Mouse (Mus musculus) midbrain, embryonic 11.5 days (tissue): ENCODE data around the gene Usp15. TPM values are rescaled to one million over a fixed set of nuclear protein-coding genes. Genes with fewer than 3 reads are reported as not detected.

Experiments used
- ATAC-seq: fragments of 200-750 bp; cut with Nextera tagmentation; 2 replicates; pipeline ENCODE4 v1.8.0; 2017; ENCODE audit warnings: moderate TSS enrichment, moderate library complexity; ENCODE audit not compliant: low FRiP score
- DNase-seq: peaks from one replicate; pipeline ENCODE4 v3.0.0; 2015; ENCODE audit warnings: low spot score; ENCODE audit errors: missing footprints
- H3K27ac ChIP-seq: fragments of 300-500 bp; sonication (generic); 2 replicates; pipeline ENCODE4 v1.5.1; 2014; ENCODE audit warnings: low read depth, low read length
- H3K27me3 ChIP-seq: fragments of 300-500 bp; sonication (generic); 2 replicates; pipeline ENCODE4 v1.6.1; 2014; ENCODE audit warnings: mild to moderate bottlenecking, low read length, moderate library complexity, mixed read lengths; ENCODE audit not compliant: control insufficient read depth, insufficient read depth
- H3K36me3 ChIP-seq: fragments of 300-500 bp; sonication (generic); 2 replicates; pipeline ENCODE4 v1.6.1; 2014; ENCODE audit warnings: mild to moderate bottlenecking, low read length, moderate library complexity, mixed read lengths; ENCODE audit not compliant: control insufficient read depth, insufficient read depth
- H3K4me1 ChIP-seq: fragments of 300-500 bp; sonication (generic); 2 replicates; pipeline ENCODE4 v1.6.1; 2014; ENCODE audit warnings: low read length; ENCODE audit not compliant: control insufficient read depth, insufficient read depth
- H3K4me2 ChIP-seq: fragments of 300-500 bp; sonication (generic); 2 replicates; pipeline ENCODE4 v1.6.1; 2014; ENCODE audit warnings: mild to moderate bottlenecking, moderate library complexity
- H3K4me3 ChIP-seq: fragments of 300-500 bp; sonication (generic); 2 replicates; pipeline ENCODE4 v1.5.1; 2014; ENCODE audit warnings: low read depth, low read length
- H3K9ac ChIP-seq: fragments of 300-500 bp; sonication (generic); 2 replicates; pipeline ENCODE4 v1.6.1; 2014; ENCODE audit warnings: low read length
- H3K9me3 ChIP-seq: fragments of 300-500 bp; sonication (generic); 2 replicates; pipeline ENCODE4 v1.6.1; 2016; ENCODE audit warnings: low read length; ENCODE audit not compliant: control insufficient read depth
- WGBS: fragments of 180-500 bp; shearing (Covaris S2); extraction: QIAGEN DNeasy Blood & Tissue Kit; methylation state at CpG from one replicate; pipeline ENCODE4 v1.1.7; 2014; 5-methylcytosine and 5-hydroxymethylcytosine counted together
- polyA plus RNA-seq: library from polyadenylated mRNA; unstranded; fragments of >200 nt; fragmentation: Nextera tagmentation; extraction: Ambion mirVana; gene quantifications from 2 replicates; pipeline ENCODE4 v1.2.1, GENCODE M21; 2014

Usp15 gene
- polyA plus RNA-seq, 1 experiment from 2014 or later = 73.4 TPM

DNA sequence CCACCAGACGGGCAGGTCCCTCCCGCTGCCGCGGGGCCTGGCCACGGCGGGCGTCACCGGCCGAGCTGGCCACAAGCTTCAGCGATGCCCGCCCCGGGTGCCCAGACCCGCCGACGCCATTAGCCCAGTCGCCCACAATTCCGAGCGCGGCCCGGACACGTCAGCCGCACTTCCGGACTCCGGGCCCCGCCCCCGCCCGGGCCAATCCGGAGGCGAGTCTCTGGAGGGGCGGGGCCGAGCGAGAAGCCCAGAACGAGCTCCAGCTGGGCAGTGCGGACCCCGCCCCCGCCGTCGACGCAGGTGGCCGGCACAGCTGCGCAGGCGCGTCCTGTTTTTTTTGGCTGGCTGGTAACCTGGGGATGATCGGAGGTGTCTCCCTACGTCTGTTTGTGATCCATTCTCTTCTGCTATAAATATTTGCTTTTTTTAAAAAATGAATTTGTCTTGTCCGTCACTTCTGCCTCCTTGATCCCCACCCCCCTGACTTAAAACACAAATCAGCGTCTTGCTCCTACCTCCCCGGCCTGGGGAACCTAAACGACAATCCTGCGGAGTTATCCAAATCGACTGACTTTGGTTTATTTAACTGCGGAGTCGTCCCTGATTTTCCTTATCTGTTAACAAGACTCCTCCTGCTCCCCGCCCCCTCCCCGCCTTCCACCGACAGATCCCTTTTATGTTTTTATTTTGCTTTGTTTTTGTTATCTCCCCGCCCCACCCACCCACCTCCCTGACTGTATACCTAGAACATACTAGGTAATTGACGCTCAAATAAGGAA, 120.4 kb downstream of the Usp15 start, which contains the start of gene Mon2:
TSS of gene Mon2 (minus strand) at position 261 of the 779 bp plus-strand sequence.
- peak; percentile 99 for DNase-seq
- Histone ChIP-seq H3K36me3 (no peaks in the 10 kb centered on the region), H3K9me3 (no peaks in the 10 kb centered on the region), H3K27ac (no peak within 1 kb of the TSS), H3K27me3 (no peaks in the 10 kb centered on the region), H3K4me1 (peaks cover 8% of the 10 kb centered on the region; the same call in 1 of the 2 replicates), H3K9ac (peak within 1 kb of the TSS; percentile 84), H3K4me3 (peak within 1 kb of the TSS; percentile 97), H3K4me2 (peak within 1 kb of the TSS; percentile 79)
- WGBS = under 1% methylated on average over 57 of the region's 58 CpGs
- peak; percentile 100 for ATAC-seq

DNA sequence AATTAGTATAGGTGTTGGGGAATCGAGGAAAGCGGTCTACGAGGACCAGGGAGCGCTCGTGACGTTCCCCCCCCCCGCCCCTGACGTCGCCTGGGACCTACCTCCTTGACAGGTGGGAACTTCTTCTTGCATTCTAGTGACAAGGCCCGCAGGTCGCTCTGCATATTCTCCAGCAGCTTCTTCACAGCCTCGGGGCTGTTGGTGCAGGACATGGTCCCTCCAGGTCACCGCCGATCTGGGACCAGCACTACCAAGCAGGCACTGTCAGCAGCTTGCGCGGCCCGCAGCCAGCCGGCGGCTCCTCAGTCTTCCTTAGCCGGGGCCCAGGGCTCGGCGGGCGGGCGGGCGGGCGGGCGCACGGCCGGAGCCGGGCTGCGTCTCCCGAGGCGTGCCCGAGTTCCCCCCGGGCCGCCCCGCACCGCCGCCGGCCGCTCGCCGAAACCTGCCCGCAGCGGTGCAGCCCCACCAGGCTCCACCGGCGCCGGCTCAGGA, 121.0 kb downstream of the Usp15 start:
- no peaks in the 10 kb centered on the region for H3K36me3 ChIP-seq
- no peaks in the 10 kb centered on the region for H3K27me3 ChIP-seq
- H3K9me3 ChIP-seq = no peaks in the 10 kb centered on the region
- H3K27ac ChIP-seq = no peak overlapping the region
- H3K4me3 ChIP-seq = peak overlapping the region; percentile 97
- DNase-seq = peak; percentile 87
- peaks cover 8% of the 10 kb centered on the region; the same call in 1 of the 2 replicates for H3K4me1 ChIP-seq
- H3K4me2 ChIP-seq = peak overlapping the region; percentile 79
- WGBS = 1% methylated on average over 47 of the region's 48 CpGs
- peak overlapping the region; percentile 84 for H3K9ac ChIP-seq
- no peak for ATAC-seq

DNA sequence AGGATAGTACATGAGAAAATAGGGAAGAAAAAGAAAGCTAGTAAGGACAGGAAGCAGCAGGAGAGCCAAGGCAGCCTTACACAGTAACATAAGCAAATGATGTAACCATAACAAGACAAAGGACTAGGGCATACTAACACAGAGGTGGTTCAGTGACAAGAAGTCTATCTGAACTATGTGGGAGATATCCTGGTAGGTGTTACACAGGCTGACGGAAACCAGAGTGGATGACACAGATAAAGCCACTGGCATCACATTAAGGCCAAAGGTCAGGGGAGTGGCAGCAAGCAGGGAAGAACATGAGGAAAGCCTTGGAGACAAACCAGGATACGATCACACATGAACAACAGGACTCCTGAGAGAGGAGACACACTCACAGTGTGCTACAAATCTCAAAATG, 124.8 kb downstream of the Usp15 start:
- no peak overlapping the region for H3K4me3 ChIP-seq
- no peak for ATAC-seq
- peak; percentile 26 for DNase-seq
- no peak overlapping the region for H3K9ac ChIP-seq
- H3K4me1 ChIP-seq = peaks cover 7% of the 10 kb centered on the region; the same call in 1 of the 2 replicates
- H3K4me2 ChIP-seq = no peak overlapping the region
- H3K36me3 ChIP-seq = no peaks in the 10 kb centered on the region; the same call in none of the 2 replicates
- 0 out of 2 replicates have a peak, but pooled peaks cover 3% of the 10 kb centered on the region for H3K9me3 ChIP-seq
- no peaks in the 10 kb centered on the region for H3K27me3 ChIP-seq
- H3K27ac ChIP-seq = no peak overlapping the region
- 89% methylated on average over 2 of the region's 2 CpGs for WGBS

DNA sequence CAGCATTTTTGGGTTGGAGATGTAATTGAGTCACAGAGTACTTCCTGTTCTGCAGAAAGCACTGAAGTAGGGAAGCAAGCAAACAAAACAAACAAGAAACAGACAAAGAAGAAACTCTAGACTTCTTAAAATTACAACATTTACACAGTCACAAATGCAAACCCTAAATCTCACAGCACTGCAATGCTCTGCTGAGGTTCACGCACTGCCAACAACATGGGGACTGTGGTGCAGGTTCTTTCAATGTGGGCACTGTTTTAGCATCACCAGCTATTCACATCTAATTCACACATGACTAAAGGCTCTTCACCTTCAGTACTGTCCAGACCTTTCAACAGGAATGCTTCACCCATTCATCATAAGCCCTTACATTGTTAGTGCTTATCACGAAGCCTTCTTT, 133.8 kb downstream of the Usp15 start:
- H3K9me3 ChIP-seq = no peaks in the 10 kb centered on the region
- no peak for DNase-seq
- H3K27me3 ChIP-seq = no peaks in the 10 kb centered on the region
- no peak overlapping the region for H3K9ac ChIP-seq
- ATAC-seq = no peak
- no peak overlapping the region for H3K4me2 ChIP-seq
- H3K36me3 ChIP-seq = no peaks in the 10 kb centered on the region
- H3K4me1 ChIP-seq = no peaks in the 10 kb centered on the region
- WGBS = 92% methylated on average over 2 of the region's 2 CpGs
- H3K27ac ChIP-seq = no peak overlapping the region
- H3K4me3 ChIP-seq = no peak overlapping the region

DNA sequence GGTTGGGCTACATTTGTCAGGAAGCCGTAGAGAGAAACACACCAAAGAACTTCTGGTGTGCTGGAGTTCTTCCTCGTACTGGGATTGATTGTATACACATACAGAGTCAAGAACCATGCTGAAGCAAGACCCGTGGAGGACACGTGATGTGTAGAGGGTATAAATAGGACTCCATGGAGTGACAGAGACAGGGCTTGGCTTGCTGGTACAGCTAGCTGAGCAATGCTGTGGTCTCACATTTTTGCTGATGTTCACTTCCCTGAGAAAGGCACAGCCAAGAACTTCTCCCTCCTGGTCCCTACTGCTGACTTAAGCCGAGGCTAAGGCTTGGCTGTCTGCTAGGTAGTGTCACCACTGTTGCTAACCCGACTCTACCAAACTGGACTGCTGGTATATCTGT, 136.0 kb downstream of the Usp15 start:
- Histone ChIP-seq H3K27ac (no peak overlapping the region), H3K27me3 (no peaks in the 10 kb centered on the region), H3K4me3 (no peak overlapping the region), H3K36me3 (no peaks in the 10 kb centered on the region), H3K4me2 (no peak overlapping the region), H3K9ac (no peak overlapping the region), H3K4me1 (no peaks in the 10 kb centered on the region), H3K9me3 (no peaks in the 10 kb centered on the region)
- WGBS = 89% methylated on average over 6 of the region's 6 CpGs
- no peak for ATAC-seq
- peak; percentile 60 for DNase-seq

DNA sequence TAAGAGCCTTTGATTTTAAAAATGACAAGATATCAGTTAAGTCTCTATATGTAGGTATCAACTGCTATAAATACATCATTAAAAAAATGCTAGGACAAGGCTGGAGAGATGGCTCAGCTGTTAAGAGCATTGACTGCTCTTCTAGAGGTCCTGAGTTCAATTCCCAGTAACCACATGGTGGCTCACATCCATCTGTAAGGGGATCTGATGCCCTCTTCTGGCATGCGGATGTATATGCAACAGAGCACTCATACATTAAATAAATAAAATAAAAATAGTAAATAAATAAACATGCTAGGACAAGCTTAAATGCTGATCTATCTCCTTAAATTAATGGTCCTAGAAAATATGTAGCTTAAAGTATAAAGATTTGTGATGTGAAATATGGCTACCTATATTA, 139.7 kb downstream of the Usp15 start:
- DNase-seq = peak; percentile 62
- Histone ChIP-seq H3K36me3 (no peaks in the 10 kb centered on the region), H3K4me2 (no peak overlapping the region), H3K4me3 (no peak overlapping the region), H3K4me1 (no peaks in the 10 kb centered on the region), H3K9me3 (no peaks in the 10 kb centered on the region), H3K27me3 (no peaks in the 10 kb centered on the region), H3K27ac (no peak overlapping the region), H3K9ac (no peak overlapping the region)
- WGBS = 86% methylated on average over 1 of the region's 1 CpGs
- no peak for ATAC-seq

DNA sequence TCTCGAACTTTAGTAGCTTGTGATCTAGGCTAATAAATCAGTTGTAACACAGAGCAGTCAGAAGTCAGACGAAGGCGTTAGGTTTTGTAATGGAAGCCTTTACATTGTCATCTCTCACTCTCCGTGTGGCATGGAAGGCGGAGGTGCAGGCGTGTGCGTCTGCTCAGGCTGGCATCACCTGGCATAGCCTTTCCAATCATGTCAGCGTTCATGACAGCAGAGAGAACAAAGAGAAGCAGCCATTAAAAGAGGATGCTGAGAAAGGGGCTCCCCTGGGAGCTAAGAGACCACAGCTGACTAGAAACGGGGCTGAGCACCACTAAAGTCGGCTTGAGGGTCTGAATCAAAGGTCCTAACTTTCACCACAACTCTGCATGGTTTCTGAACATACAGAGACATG, 140.3 kb downstream of the Usp15 start:
- no peak overlapping the region for H3K27ac ChIP-seq

DNA sequence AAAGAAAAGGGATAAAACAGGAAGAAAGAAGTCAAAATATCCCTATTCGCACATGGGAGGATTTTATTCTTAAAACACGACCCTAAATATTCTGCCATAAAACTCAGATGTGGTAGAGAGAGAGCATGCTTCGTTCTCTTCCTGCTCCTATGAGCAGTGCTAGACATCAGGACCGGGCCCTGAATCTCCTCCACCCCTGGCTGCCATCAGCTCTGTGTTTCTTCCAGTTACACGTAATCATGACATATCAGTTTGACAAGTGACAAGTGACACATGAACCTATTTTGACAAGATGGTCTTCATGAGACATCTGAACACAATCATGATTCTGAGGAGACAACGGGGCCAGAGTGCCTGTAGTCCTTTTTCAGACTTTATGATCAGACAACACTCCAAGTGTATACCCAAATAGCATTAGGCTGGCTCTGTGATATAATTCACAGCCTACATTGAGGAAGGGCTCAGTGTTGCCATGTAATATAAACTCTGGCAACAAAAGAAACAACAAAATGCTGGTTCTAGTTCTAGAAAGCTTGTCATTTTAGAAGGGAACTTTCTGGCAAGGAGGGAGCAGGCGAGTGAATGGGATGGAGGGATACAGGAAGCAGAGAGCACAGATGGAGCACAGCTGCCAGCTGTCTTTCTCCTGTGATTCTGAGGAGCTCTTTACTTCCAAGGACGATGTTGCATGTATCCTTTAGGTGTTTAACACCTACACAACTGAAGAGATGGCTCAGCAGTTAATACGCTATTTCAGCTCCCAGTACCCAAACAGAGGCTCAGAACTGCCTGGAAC, 141.4 kb downstream of the Usp15 start:
- WGBS = 92% methylated on average over 9 of the region's 9 CpGs

More for the DNA sequence above, 140.3 kb downstream of the Usp15 start:
- Histone ChIP-seq H3K4me2 (no peak overlapping the region), H3K27me3 (no peaks in the 10 kb centered on the region), H3K36me3 (no peaks in the 10 kb centered on the region), H3K4me3 (no peak overlapping the region), H3K9ac (no peak overlapping the region), H3K9me3 (no peaks in the 10 kb centered on the region), H3K4me1 (no peaks in the 10 kb centered on the region)
- WGBS = 86% methylated on average over 10 of the region's 10 CpGs
- no peak for ATAC-seq
- DNase-seq = peak; percentile 53

More for the DNA sequence above, 141.4 kb downstream of the Usp15 start:
- H3K36me3 ChIP-seq = no peaks in the 10 kb centered on the region
- no peak overlapping the region for H3K4me2 ChIP-seq
- H3K4me3 ChIP-seq = no peak overlapping the region
- H3K9me3 ChIP-seq = no peaks in the 10 kb centered on the region
- no peaks in the 10 kb centered on the region for H3K27me3 ChIP-seq
- no peaks in the 10 kb centered on the region for H3K4me1 ChIP-seq
- no peak overlapping the region for H3K9ac ChIP-seq
- ATAC-seq = no peak
- peak; percentile 47 for DNase-seq
- no peak overlapping the region for H3K27ac ChIP-seq
